Mouse (Mus musculus) adrenal gland, postnatal 25 days (tissue): Measurements from ENCODE around the gene Gm21830. TPM values are rescaled to one million over a fixed set of nuclear protein-coding genes. Genes with fewer than 3 reads are reported as not detected.
"Not testable (repeated sequence)": the region's sequence is repeated elsewhere in the genome, so short reads cannot be mapped to it uniquely, and the experiment has no call there.

Source experiments
- DNase-seq: peaks from one replicate; pipeline ENCODE4 v3.0.0; 2021; ENCODE audit warnings: mixed read lengths
- long read RNA-seq: library from polyadenylated mRNA; stranded (forward); transcript quantifications from one replicate; pipeline ENCODE4 v2.0.0, GENCODE M21; 2021
- total RNA-seq: library from RNA; stranded (reverse); gene quantifications from 2 replicates; pipeline ENCODE4 v1.2.3, GENCODE M21; 2021

Gm21830 gene
- total RNA-seq: not detected in 2 replicates
- long read RNA-seq: 0 reads

GRCm38 (mm10) chr2:67413425-67413824, at the start of gene Gm21830:
Gene Gm21830, plus strand, starts transcription at chr2:67413725.
- DNase-seq: not testable (repeated sequence)

GRCm38 (mm10) chr2:67364506-67364905, 49.0 kb upstream of the Gm21830 start:
- no peak for DNase-seq

DNA sequence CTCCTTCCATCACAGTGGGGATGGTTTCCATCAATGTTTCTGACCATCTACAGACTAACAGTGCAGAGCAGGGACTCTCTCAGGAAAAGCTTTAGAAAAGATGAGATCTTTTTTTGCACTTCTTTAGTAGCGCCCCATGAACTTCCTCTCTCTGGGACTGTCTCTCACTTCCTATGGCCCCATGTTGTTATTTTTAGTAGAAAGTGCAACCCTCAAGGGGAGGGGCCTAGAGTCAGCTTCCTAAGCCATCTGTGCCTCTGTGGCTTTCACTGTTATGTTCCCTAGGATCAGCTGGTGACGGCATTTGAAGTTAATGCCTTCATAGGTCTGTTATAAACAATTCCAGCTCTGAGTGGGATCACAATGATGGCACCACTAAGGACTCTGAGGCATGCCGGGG, 35.0 kb upstream of the Gm21830 start:
- no peak for DNase-seq

GRCm38 (mm10) chr2:67420853-67421252, 7.3 kb downstream of the Gm21830 start:
- DNase-seq: no peak

DNA sequence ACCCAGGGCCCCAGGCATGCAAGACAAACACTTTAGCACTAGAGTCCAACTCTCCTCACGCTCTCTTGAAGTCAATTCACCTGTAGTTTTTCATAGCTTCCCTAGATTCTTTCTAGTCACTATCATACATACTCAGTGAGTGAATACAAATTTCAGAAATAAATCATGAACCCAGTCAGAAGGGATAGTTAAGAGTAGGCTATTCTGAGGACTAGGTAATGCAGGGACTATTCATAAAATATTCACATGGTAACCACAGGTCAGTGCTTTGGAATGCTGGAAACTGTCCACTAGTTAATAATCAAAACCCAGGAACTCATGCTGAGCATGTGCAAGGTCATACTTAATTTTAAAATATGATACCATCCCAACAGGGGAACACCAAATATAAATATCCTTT, 9.3 kb downstream of the Gm21830 start:
- no peak for DNase-seq

DNA sequence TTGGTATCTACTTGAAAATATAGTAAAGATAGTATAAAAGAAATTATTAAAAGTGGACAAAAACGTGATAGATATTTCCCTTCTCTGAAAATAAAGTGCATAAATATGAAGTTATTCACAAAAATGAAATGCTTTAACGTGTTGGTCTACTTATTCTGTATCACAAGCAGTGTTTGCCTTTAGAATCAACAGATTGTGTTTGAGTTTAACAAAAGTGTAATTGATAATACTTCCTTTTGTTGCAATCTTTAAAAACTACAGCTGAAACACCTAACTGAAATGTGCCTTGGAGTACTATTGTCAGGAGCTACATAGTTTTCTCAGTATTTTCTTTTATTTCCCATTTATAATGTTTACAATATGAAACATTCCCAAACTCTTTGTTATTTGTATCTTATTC, 19.6 kb downstream of the Gm21830 start, which contains the start of gene Gm26727:
Gene Gm26727, minus strand, starts transcription at position 101 of the 400 bp plus-strand sequence.
- DNase-seq: no peak

GRCm38 (mm10) chr2:67438309-67438708, 24.8 kb downstream of the Gm21830 start:
- DNase-seq: no peak

DNA sequence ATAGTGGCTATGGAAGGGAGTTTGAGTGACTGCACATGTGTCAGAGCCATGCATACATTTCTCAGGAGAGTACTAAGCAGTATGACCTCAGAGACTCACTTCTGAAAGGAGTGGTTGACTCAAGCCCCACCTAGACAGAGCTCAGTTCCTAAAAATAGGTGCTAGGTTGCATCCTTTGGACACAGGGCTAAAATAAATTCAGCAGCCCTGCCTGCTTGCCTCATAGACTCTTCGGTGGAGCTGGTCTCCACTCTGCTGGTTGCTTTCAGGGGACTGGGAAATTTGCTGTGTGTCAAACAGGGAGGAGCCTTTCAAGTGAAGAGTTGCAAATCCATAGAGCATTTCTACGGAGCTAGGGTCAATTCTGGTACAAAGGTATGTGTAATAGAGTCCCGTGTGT, 32.3 kb downstream of the Gm21830 start, which contains the start of gene Xirp2:
Gene Xirp2, plus strand, starts transcription at position 223 of the 400 bp plus-strand sequence.
- no peak for DNase-seq

DNA sequence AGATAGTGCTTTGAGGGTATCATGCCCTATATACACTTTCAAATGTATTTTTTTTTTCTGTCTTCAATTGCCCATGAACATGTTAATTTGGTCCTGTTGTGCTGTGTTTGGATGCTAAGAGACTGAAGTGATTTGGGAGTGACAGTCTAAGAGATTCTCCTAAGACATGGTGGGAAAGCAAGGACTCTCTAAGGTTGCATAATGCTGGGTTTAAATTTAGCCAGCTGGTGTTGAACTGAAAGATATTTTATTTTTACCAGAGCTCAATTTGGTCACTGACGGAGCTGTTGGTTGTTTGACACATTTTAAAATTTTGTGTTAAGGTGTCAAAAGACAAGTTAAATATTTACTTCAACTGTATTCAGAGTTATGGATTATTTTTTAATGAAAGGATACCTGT, 33.2 kb downstream of the Gm21830 start:
- DNase-seq: no peak

DNA sequence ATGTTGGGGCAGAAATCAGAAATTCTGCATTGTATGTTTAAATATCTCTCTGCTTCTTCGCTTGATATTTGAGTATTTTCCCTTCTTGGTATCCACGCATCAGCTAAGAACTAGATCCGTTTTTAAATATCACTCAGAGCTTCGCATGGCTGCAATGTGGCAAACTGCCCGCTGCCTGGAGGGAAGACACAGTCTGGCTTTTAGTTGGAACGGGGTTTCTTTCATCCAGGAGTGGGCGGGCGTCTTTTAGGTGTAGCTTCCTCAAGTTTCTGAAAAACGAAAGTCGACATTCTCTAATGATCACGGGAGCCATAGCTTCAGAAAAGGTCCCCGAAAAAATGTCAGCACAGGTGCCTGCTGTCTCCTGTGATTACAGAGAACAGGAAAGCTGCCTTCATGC, 33.7 kb downstream of the Gm21830 start:
- peak; percentile 4 for DNase-seq

DNA sequence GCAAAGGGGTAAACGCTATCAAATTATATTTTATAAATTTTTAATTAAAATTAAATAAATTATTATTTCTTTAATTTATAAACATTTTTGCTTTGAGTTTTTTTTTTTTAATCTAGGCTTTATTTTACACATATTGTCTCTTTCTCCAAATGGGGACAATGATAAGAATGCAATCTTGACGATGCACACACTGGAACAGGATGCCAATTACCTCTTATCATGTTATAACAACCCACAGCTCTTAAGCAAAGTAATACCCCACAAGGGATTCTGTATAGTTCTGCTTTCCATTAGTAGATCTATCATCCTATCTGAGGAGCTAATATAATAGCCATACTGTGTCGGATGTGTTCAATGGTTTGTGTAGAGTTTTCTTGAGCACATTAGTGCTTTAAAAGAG, 47.3 kb downstream of the Gm21830 start:
- no peak for DNase-seq

GRCm38 (mm10) chr2:67467036-67467435, 53.5 kb downstream of the Gm21830 start:
- DNase-seq: no peak

GRCm38 (mm10) chr2:67470030-67470429, 56.5 kb downstream of the Gm21830 start:
- DNase-seq: not testable (repeated sequence)

DNA sequence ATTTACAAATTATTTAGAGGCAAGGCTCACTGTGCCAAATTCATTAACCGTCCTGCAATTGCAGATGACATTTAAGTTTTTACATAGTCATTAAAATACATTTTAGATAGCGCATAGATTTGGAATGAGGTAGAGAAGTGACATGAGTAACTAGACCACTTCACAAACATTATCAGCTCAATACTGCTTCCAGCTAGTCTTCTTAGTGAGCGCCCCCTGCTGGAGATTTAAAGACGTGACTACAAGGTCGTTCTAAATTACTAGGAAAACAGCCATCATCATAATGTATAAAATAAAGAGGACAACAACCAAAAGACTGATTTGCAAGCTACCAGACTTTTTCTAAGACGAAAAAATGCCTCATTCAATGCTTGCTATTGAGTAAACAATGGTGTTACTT, 64.2 kb downstream of the Gm21830 start:
- peak; percentile 50 for DNase-seq

DNA sequence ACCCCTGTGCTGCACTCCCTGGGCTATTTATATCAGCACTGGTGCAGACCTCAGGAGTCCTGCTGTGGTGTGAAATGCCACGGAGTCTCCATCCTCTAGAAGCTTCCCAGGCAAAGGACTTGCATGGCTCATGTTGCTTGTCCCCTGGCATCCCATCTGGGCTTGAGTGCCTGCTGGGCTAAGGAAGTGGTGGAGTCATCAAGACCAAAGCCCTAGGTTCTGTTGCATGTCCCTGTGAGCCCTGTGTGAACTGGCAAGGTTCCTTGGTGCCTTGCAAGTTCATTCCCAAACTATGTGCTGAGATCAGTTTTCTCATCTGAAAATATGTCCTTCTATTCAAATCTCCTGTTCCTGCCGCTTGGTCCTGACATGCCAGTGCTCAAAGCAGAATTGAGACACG, 67.5 kb downstream of the Gm21830 start:
- no peak for DNase-seq

Other genes starting within 250 kb of the Gm21830 start
- not detected in 2 replicates for gene Gm26727, start 19.5 kb downstream of the Gm21830 start, total RNA-seq
- not detected in 2 replicates for gene Xirp2, start 32.3 kb downstream of the Gm21830 start, total RNA-seq
- gene B3galt1, start 152.1 kb downstream of the Gm21830 start, total RNA-seq: 1.6 and 2.7 TPM in 2 replicates